Mouse (Mus musculus) testis, adult 2 months (tissue): ENCODE measurements around the gene Gm11634.

Experiments used
- CTCF ChIP-seq: fragments of 200-500 bp; IDR thresholded peaks from 2 replicates; pipeline ENCODE4 v1.5.1; 2012; ENCODE audit warnings: low read depth, mild to moderate bottlenecking, inconsistent platforms, low read length, moderate library complexity; ENCODE audit not compliant: control insufficient read depth, insufficient read depth, insufficient replicate concordance
- POLR2A ChIP-seq: fragments of 200-500 bp; IDR thresholded peaks from 2 replicates; pipeline ENCODE4 v1.6.1; 2012; ENCODE audit warnings: low read depth, mild to moderate bottlenecking, inconsistent platforms, low read length, moderate library complexity; ENCODE audit not compliant: control insufficient read depth

DNA sequence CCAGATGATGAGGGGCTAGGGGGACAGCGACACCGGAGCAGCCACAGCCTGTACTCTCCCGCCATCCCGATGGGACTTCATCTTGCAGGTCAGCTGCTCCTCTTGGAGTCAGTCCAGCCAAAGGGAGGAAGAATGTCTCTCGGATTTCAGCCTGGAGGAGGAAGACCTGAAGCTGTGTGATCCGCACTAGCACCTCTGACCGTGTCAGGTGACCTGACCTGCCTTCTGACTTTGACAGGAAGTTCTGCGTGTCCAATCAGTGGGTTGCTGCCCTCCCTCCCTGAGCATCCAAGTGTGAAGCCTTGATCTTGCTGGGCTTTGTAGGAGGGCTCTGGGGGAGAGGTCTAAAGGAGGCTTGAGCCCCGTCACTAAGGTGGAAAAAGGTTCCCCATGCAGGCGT lies 36.6 kb upstream of the Gm11634 start:
- TF ChIP-seq POLR2A (no peak), CTCF (no peak)
